Mouse (Mus musculus): ENCODE measurements around the gene Zfp281. TPM values are rescaled to one million over a fixed set of nuclear protein-coding genes. Genes with fewer than 3 reads are reported as not detected.

Gene Zfp281
- polyA plus RNA-seq, 2 experiments = 2.9 to 6.7 TPM

- TF ChIP-seq EP300 (IDR thresholded peaks at IDR 0.05; ENCODE audit: low read depth) (no peak), CTCF (IDR thresholded peaks at IDR 0.05; ENCODE audit: low read depth) (no peak)
- Histone ChIP-seq H3K9ac (replicated peaks) (no peak overlapping the region), H3K4me2 (ENCODE audit: low read depth) (no peak overlapping the region), H3K27ac (no peak overlapping the region), H3K36me3 (replicated peaks; ENCODE audit: control insufficient read depth, insufficient read depth, low read depth) (no peaks in the 10 kb centered on the region), H3K27me3 (ENCODE audit: control insufficient read depth, insufficient read depth, low read length) (no peaks in the 10 kb centered on the region), H3K4me3 (ENCODE audit: insufficient read depth in 1 of 2, low read depth in 2 of 2, low read length in 2 of 2) (no peak overlapping the region), H3K9me3 (ENCODE audit: control insufficient read depth, low read length) (no peaks in the 10 kb centered on the region), H3K4me1 (replicated peaks; ENCODE audit: control insufficient read depth in 2 of 2, insufficient read depth in 2 of 2, low read length in 1 of 2) (peaks cover 0 to 4% of the 10 kb centered on the region in 2 experiments; a peak in 2 of 4 replicates)
- 54% methylated on average over 9 of the region's 9 CpGs for WGBS (ENCODE audit: insufficient replicate concordance)
- ATAC-seq (ENCODE audit: insufficient read depth) = no peak
- no peak for DNase-seq (ENCODE audit: low read depth in 3 of 3, low spot score in 3 of 3)
These were observed 12.9 kb upstream of the Zfp281 start for GRCm38 (mm10) chr1:136611803-136612202.

GRCm38 (mm10) chr1:136613300-136613751 is 11.4 kb upstream of the Zfp281 start:
- Histone ChIP-seq H3K9me3 (ENCODE audit: control insufficient read depth, low read length) (no peaks in the 10 kb centered on the region), H3K4me3 (ENCODE audit: insufficient read depth in 1 of 2, low read depth in 2 of 2, low read length in 2 of 2) (no peak overlapping the region), H3K27ac (no peak overlapping the region), H3K9ac (replicated peaks) (no peak overlapping the region), H3K4me2 (ENCODE audit: low read depth) (no peak overlapping the region), H3K36me3 (replicated peaks; ENCODE audit: control insufficient read depth, insufficient read depth, low read depth) (no peaks in the 10 kb centered on the region), H3K4me1 (replicated peaks; ENCODE audit: control insufficient read depth in 2 of 2, insufficient read depth in 2 of 2, low read length in 1 of 2) (peaks cover 0 to 12% of the 10 kb centered on the region in 2 experiments; a peak in 2 of 4 replicates), H3K27me3 (ENCODE audit: control insufficient read depth, insufficient read depth, low read length) (no peaks in the 10 kb centered on the region)
- no peak for DNase-seq (ENCODE audit: low read depth in 3 of 3, low spot score in 3 of 3)
- no peak for ATAC-seq (ENCODE audit: insufficient read depth)
- TF ChIP-seq CTCF (IDR thresholded peaks at IDR 0.05; ENCODE audit: low read depth) (no peak), EP300 (IDR thresholded peaks at IDR 0.05; ENCODE audit: low read depth) (no peak)
- WGBS (ENCODE audit: insufficient replicate concordance) = 66% methylated on average over 6 of the region's 6 CpGs

GRCm38 (mm10) chr1:136614748-136615440 is 9.8 kb upstream of the Zfp281 start:
- no peaks in the 10 kb centered on the region for H3K36me3 ChIP-seq (replicated peaks; ENCODE audit: control insufficient read depth, insufficient read depth, low read depth)
- DNase-seq (ENCODE audit: low read depth in 3 of 3, low spot score in 3 of 3) = peak in 1 of 3 experiments; percentile 34
- no peak for TF ChIP-seq EP300 (IDR thresholded peaks at IDR 0.05; ENCODE audit: low read depth)
- no peak for TF ChIP-seq CTCF (IDR thresholded peaks at IDR 0.05; ENCODE audit: low read depth)
- H3K27ac ChIP-seq = no peak overlapping the region
- H3K9me3 ChIP-seq (ENCODE audit: control insufficient read depth, low read length) = no peaks in the 10 kb centered on the region
- H3K4me3 ChIP-seq (ENCODE audit: insufficient read depth in 1 of 2, low read depth in 2 of 2, low read length in 2 of 2) = no peak overlapping the region
- H3K27me3 ChIP-seq (ENCODE audit: control insufficient read depth, insufficient read depth, low read length) = no peaks in the 10 kb centered on the region
- H3K9ac ChIP-seq (replicated peaks) = no peak overlapping the region
- H3K4me1 ChIP-seq (replicated peaks; ENCODE audit: control insufficient read depth in 2 of 2, insufficient read depth in 2 of 2, low read length in 1 of 2) = peaks cover 0 to 12% of the 10 kb centered on the region in 2 experiments; a peak in 2 of 4 replicates
- H3K4me2 ChIP-seq (ENCODE audit: low read depth) = no peak overlapping the region
- 55% methylated on average over 11 of the region's 11 CpGs for WGBS (ENCODE audit: insufficient replicate concordance)
- ATAC-seq (ENCODE audit: insufficient read depth) = peak; percentile 55

GRCm38 (mm10) chr1:136617163-136617788 is 7.4 kb upstream of the Zfp281 start:
- Histone ChIP-seq H3K27ac (no peak overlapping the region), H3K9me3 (ENCODE audit: control insufficient read depth, low read length) (no peaks in the 10 kb centered on the region), H3K4me1 (replicated peaks; ENCODE audit: control insufficient read depth in 2 of 2, insufficient read depth in 2 of 2, low read length in 1 of 2) (peaks cover 0 to 12% of the 10 kb centered on the region in 2 experiments; a peak in 2 of 4 replicates), H3K36me3 (replicated peaks; ENCODE audit: control insufficient read depth, insufficient read depth, low read depth) (no peaks in the 10 kb centered on the region), H3K4me3 (ENCODE audit: insufficient read depth in 1 of 2, low read depth in 2 of 2, low read length in 2 of 2) (no peak overlapping the region), H3K9ac (replicated peaks) (no peak overlapping the region), H3K4me2 (ENCODE audit: low read depth) (no peak overlapping the region), H3K27me3 (ENCODE audit: control insufficient read depth, insufficient read depth, low read length) (no peaks in the 10 kb centered on the region)
- WGBS (ENCODE audit: insufficient replicate concordance) = 31% methylated on average over 7 of the region's 7 CpGs
- no peak for TF ChIP-seq CTCF (IDR thresholded peaks at IDR 0.05; ENCODE audit: low read depth)
- no peak for TF ChIP-seq EP300 (IDR thresholded peaks at IDR 0.05; ENCODE audit: low read depth)
- DNase-seq (ENCODE audit: low read depth in 3 of 3, low spot score in 3 of 3) = no peak
- ATAC-seq (ENCODE audit: insufficient read depth) = no peak

GRCm38 (mm10) chr1:136618570-136618969 is 6.1 kb upstream of the Zfp281 start:
- WGBS (ENCODE audit: insufficient replicate concordance) = 32% methylated on average over 1 of the region's 1 CpGs

More at GRCm38 (mm10) chr1:136618570-136618969, 6.1 kb upstream of the Zfp281 start:
- no peak for TF ChIP-seq CTCF (IDR thresholded peaks at IDR 0.05; ENCODE audit: low read depth)
- H3K4me3 ChIP-seq (ENCODE audit: insufficient read depth in 1 of 2, low read depth in 2 of 2, low read length in 2 of 2) = no peak overlapping the region
- no peaks in the 10 kb centered on the region for H3K9me3 ChIP-seq (ENCODE audit: control insufficient read depth, low read length)
- H3K27me3 ChIP-seq (ENCODE audit: control insufficient read depth, insufficient read depth, low read length) = no peaks in the 10 kb centered on the region
- ATAC-seq (ENCODE audit: insufficient read depth) (no peak), DNase-seq (ENCODE audit: low read depth in 3 of 3, low spot score in 3 of 3) (no peak)
- H3K4me1 ChIP-seq (replicated peaks; ENCODE audit: control insufficient read depth in 2 of 2, insufficient read depth in 2 of 2, low read length in 1 of 2) = peaks cover 0 to 12% of the 10 kb centered on the region in 2 experiments; a peak in 2 of 4 replicates
- H3K27ac ChIP-seq = no peak overlapping the region
- no peak overlapping the region for H3K4me2 ChIP-seq (ENCODE audit: low read depth)
- H3K36me3 ChIP-seq (replicated peaks; ENCODE audit: control insufficient read depth, insufficient read depth, low read depth) = no peaks in the 10 kb centered on the region
- no peak overlapping the region for H3K9ac ChIP-seq (replicated peaks)

Data from liver, embryonic 14.5 days (tissue).